Mouse (Mus musculus) E14TG2a.4 (cell line): ENCODE results near the gene Thbd.
A peak's percentile ranks its signal among the peaks of the same experiment; 100 is the strongest.

Source experiments
- H3K27me3 ChIP-seq: 2 replicates; pipeline ENCODE4 v1.6.1; 2014; ENCODE audit warnings: low read length, control low read depth; ENCODE audit not compliant: insufficient read depth
- H3K36me3 ChIP-seq: 2 replicates; pipeline ENCODE4 v1.6.1; 2014; ENCODE audit warnings: low read length, control low read depth; ENCODE audit not compliant: insufficient read depth
- H3K4me1 ChIP-seq: replicated peaks from 2 replicates; pipeline ENCODE4 v1.6.1; 2014; ENCODE audit warnings: low read depth, low read length, control low read depth
- H3K4me3 ChIP-seq: replicated peaks from 2 replicates; pipeline ENCODE4 v1.5.1; 2014; ENCODE audit warnings: mild to moderate bottlenecking, low read length
- H3K9me3 ChIP-seq: 2 replicates; pipeline ENCODE4 v1.6.1; 2014; ENCODE audit warnings: low read length, control low read depth
- CTCF ChIP-seq: conservative IDR thresholded peaks from 2 replicates; pipeline ENCODE4 v1.5.1; 2014; ENCODE audit warnings: low read length
- NANOG ChIP-seq: IDR thresholded peaks from 2 replicates; pipeline ENCODE4 v1.6.1; 2014; ENCODE audit warnings: borderline replicate concordance, low read length, mixed read lengths
- POU5F1 ChIP-seq: IDR thresholded peaks from 2 replicates; pipeline ENCODE4 v1.6.1; 2014; ENCODE audit warnings: low read length, borderline replicate concordance

Thbd gene

GRCm38 (mm10) chr2:148407870-148408760 lies at the start of gene Thbd:
Gene Thbd, minus strand, starts transcription at chr2:148408188.
- Histone ChIP-seq H3K9me3 (peaks cover 22% of the 10 kb centered on the region), H3K27me3 (peaks cover 43% of the 10 kb centered on the region), H3K4me3 (peak within 1 kb of the TSS; percentile 63), H3K36me3 (peaks cover 4% of the 10 kb centered on the region; the same call in 1 of the 2 replicates), H3K4me1 (peaks cover 27% of the 10 kb centered on the region)
- TF ChIP-seq POU5F1 (no peak), CTCF (no peak), NANOG (no peak)

- no peak for TF ChIP-seq NANOG
- Histone ChIP-seq H3K4me3 (no peak overlapping the region), H3K27me3 (peaks cover 4% of the 10 kb centered on the region; the same call in 1 of the 2 replicates), H3K4me1 (no peaks in the 10 kb centered on the region), H3K9me3 (peaks cover 15% of the 10 kb centered on the region), H3K36me3 (no peaks in the 10 kb centered on the region)
Measured at GRCm38 (mm10) chr2:148455341-148455740, 47.4 kb upstream of the Thbd start.

- no peak overlapping the region for H3K4me3 ChIP-seq
- no peaks in the 10 kb centered on the region for H3K4me1 ChIP-seq
- peaks cover 5% of the 10 kb centered on the region for H3K9me3 ChIP-seq
- no peaks in the 10 kb centered on the region for H3K36me3 ChIP-seq
- no peak for TF ChIP-seq NANOG
- no peak for TF ChIP-seq POU5F1
- TF ChIP-seq CTCF, result no peak
- peaks cover 4% of the 10 kb centered on the region; the same call in 1 of the 2 replicates for H3K27me3 ChIP-seq
Measured at GRCm38 (mm10) chr2:148454014-148454542, 46.1 kb upstream of the Thbd start.

- H3K9me3 ChIP-seq, result no peaks in the 10 kb centered on the region
- H3K36me3 ChIP-seq, result no peaks in the 10 kb centered on the region
- H3K27me3 ChIP-seq, result no peaks in the 10 kb centered on the region
- no peaks in the 10 kb centered on the region for H3K4me1 ChIP-seq
- H3K4me3 ChIP-seq, result no peak overlapping the region
- TF ChIP-seq CTCF (no peak), POU5F1 (no peak), NANOG (no peak)
Measured at GRCm38 (mm10) chr2:148453061-148453460, 45.1 kb upstream of the Thbd start.

GRCm38 (mm10) chr2:148451498-148451897 lies 43.5 kb upstream of the Thbd start:
- no peaks in the 10 kb centered on the region for H3K36me3 ChIP-seq
- H3K27me3 ChIP-seq, result no peaks in the 10 kb centered on the region
- TF ChIP-seq CTCF (no peak), NANOG (no peak), POU5F1 (no peak)

GRCm38 (mm10) chr2:148450616-148451015 lies 42.6 kb upstream of the Thbd start:
- H3K36me3 ChIP-seq, result no peaks in the 10 kb centered on the region
- no peaks in the 10 kb centered on the region for H3K4me1 ChIP-seq
- TF ChIP-seq NANOG (no peak), POU5F1 (no peak), CTCF (no peak)
- H3K27me3 ChIP-seq, result no peaks in the 10 kb centered on the region
- no peak overlapping the region for H3K4me3 ChIP-seq
- H3K9me3 ChIP-seq, result no peaks in the 10 kb centered on the region

More at GRCm38 (mm10) chr2:148451498-148451897, 43.5 kb upstream of the Thbd start:
- Histone ChIP-seq H3K4me1 (no peaks in the 10 kb centered on the region), H3K4me3 (no peak overlapping the region), H3K9me3 (no peaks in the 10 kb centered on the region)

- Histone ChIP-seq H3K4me1 (no peaks in the 10 kb centered on the region), H3K36me3 (no peaks in the 10 kb centered on the region), H3K4me3 (no peak overlapping the region), H3K9me3 (no peaks in the 10 kb centered on the region), H3K27me3 (no peaks in the 10 kb centered on the region)
- TF ChIP-seq POU5F1, result no peak
- no peak for TF ChIP-seq CTCF
- no peak for TF ChIP-seq NANOG
Measured at GRCm38 (mm10) chr2:148449659-148450058, 41.7 kb upstream of the Thbd start.

GRCm38 (mm10) chr2:148446446-148446845 lies 38.5 kb upstream of the Thbd start:
- no peak overlapping the region for H3K4me3 ChIP-seq
- no peaks in the 10 kb centered on the region for H3K9me3 ChIP-seq
- H3K27me3 ChIP-seq, result peaks cover 16% of the 10 kb centered on the region
- no peaks in the 10 kb centered on the region for H3K36me3 ChIP-seq
- no peaks in the 10 kb centered on the region for H3K4me1 ChIP-seq
- TF ChIP-seq CTCF, result no peak
- no peak for TF ChIP-seq NANOG
- no peak for TF ChIP-seq POU5F1

GRCm38 (mm10) chr2:148445616-148446015 lies 37.6 kb upstream of the Thbd start:
- peaks cover 21% of the 10 kb centered on the region for H3K27me3 ChIP-seq
- no peak overlapping the region for H3K4me3 ChIP-seq
- H3K36me3 ChIP-seq, result no peaks in the 10 kb centered on the region
- no peaks in the 10 kb centered on the region for H3K9me3 ChIP-seq
- H3K4me1 ChIP-seq, result no peaks in the 10 kb centered on the region
- TF ChIP-seq POU5F1, result no peak
- no peak for TF ChIP-seq NANOG
- TF ChIP-seq CTCF, result no peak
